Mouse (Mus musculus): Measurements from ENCODE around the gene Gmppb. TPM values are rescaled to one million over a fixed set of nuclear protein-coding genes. Genes with fewer than 3 reads are reported as not detected.

The Gmppb gene
- polyA plus RNA-seq, 1 experiment from 2014 or later, result 19.9 TPM

DNA sequence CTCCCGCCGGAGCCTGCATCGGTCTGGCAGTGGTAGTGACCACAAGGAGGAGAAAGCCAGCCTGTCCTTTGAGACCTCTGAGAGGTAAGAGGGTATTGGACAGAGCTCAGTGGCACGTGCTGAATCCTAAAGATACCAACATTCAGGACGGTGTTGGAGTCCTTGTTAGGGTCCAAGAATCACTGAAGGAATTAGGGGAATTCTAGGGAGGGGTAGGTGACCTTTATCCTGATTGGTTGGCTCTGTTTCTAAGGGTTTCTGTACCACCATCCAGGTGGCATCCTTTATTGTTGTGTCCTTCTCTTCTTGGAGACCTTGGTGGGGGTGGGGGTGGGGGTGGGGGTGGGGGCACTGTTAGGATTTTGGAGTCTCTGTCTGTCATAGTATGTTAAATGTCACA lies 16.9 kb upstream of the Gmppb start:
- H3K4me1 ChIP-seq, result no peaks in the 10 kb centered on the region
- no peak overlapping the region for H3K4me2 ChIP-seq (replicated peaks)
- 90% methylated on average over 5 of the region's 5 CpGs for WGBS
- H3K4me3 ChIP-seq, result no peak overlapping the region
- no peak overlapping the region for H3K9ac ChIP-seq (replicated peaks)
- ATAC-seq (replicated peaks), result no peak
- no peak overlapping the region for H3K27ac ChIP-seq (replicated peaks)
- no peaks in the 10 kb centered on the region for H3K27me3 ChIP-seq
- peaks cover 53% of the 10 kb centered on the region for H3K36me3 ChIP-seq
- no peaks in the 10 kb centered on the region for H3K9me3 ChIP-seq

DNA sequence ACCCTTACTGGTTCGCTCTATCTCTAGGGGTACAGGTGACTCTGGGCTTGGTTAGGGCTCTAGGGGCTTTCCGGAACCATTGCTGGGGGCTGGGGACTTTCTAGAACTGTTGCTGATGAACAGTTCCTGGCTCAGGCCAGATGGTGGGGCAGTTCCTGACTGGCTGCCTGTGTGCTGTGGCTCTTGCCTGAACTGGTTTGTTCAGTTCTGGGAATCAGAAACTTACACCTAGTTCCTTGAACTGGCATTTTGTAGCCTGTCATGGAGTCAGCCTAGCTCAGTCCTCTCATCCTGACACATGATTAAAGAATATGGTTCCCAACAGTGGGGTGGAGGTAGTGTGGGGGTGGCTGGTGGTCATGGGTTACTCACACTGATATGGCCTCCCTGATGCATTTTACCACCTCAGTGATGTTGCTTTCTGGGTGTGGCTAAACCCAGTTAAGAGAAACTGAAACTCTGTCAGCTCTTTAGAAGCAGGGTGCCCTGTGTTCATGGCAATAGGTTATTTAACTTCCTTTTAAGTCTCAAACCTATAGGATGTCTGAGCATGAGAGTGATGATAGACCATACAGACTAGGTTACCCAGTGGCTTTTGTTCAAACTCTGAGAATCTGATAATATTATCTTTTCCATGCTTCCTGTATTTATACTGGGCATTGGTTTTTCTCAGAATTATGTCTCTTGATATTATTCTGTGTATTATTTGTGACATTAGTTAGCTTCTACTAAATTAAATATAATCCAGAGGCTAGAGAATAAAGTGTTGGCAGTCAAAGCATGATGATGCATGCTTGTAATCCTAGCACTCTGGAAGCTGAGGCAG lies 13.5 kb upstream of the Gmppb start:
- Histone ChIP-seq H3K36me3 (peaks cover 49% of the 10 kb centered on the region), H3K27me3 (no peaks in the 10 kb centered on the region), H3K4me1 (no peaks in the 10 kb centered on the region), H3K27ac (replicated peaks) (no peak overlapping the region), H3K9ac (replicated peaks) (no peak overlapping the region), H3K4me3 (no peak overlapping the region), H3K9me3 (no peaks in the 10 kb centered on the region), H3K4me2 (replicated peaks) (no peak overlapping the region)
- WGBS, result 95% methylated on average over 2 of the region's 2 CpGs
- no peak for ATAC-seq (replicated peaks)

DNA sequence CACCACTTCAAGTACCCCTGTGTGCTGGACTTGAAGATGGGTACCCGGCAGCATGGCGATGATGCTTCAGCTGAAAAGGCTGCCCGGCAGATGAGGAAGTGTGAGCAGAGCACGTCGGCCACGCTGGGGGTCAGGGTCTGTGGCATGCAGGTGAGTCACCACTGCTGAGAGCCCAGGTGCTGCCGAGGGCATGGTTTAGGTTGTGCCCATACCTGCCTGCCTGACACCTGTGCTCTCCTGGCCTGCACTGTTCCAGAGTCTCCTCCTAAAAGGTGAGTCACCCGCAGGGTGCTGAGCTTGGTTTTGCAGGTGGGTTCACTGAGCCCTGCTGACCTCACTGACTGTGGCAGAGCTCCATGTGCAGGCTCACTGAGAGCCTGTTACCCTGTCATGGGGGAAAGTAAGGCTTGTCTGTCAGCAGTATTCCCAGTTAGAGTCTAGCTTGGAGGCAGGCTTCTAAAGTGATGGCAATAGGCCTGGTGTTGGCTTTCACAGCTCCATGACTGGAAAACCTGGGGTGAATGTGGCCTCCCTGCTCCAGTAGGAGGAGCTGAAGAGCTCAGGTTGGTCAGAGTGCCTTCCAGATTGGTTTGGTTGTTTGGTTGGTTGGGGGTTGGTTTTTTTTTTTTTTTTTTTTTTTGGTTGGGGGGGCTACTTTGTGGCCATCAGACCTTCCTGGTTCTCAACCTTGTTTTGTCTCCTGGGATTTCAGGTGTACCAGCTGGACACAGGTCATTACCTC lies 4.1 kb upstream of the Gmppb start:
- Histone ChIP-seq H3K36me3 (peaks cover 60% of the 10 kb centered on the region), H3K4me3 (no peak overlapping the region), H3K4me1 (peaks cover 16% of the 10 kb centered on the region), H3K9me3 (no peaks in the 10 kb centered on the region), H3K27ac (replicated peaks) (no peak overlapping the region), H3K9ac (replicated peaks) (no peak overlapping the region), H3K4me2 (replicated peaks) (no peak overlapping the region), H3K27me3 (no peaks in the 10 kb centered on the region)
- ATAC-seq (replicated peaks), result no peak
- WGBS, result 98% methylated on average over 8 of the region's 8 CpGs

DNA sequence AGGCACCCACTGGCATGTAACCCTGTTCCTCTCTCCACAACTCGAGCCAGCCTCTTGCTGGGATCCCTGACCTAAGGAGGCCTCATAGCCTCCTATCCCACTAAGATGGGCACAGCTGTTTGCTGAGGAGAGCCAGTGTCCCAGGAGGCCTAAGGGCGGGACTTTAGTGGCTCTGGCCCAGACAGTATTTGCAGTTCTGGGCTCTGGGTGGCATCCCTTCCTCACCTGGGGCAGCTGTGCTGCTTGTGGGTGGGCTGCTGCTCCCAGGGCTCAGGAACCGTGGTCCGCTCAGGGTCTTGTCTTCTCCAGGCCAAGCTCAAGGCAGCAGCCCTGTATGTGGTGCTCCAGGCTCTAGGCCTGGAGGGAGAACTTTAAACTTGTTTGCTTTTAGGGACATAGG lies 2.5 kb upstream of the Gmppb start:
- Histone ChIP-seq H3K9me3 (no peaks in the 10 kb centered on the region), H3K36me3 (peaks cover 53% of the 10 kb centered on the region), H3K9ac (replicated peaks) (no peak overlapping the region), H3K4me2 (replicated peaks) (no peak overlapping the region), H3K4me1 (peaks cover 18% of the 10 kb centered on the region), H3K27ac (replicated peaks) (no peak overlapping the region), H3K4me3 (no peak overlapping the region), H3K27me3 (no peaks in the 10 kb centered on the region)
- WGBS, result 86% methylated on average over 4 of the region's 4 CpGs
- no peak for ATAC-seq (replicated peaks)

DNA sequence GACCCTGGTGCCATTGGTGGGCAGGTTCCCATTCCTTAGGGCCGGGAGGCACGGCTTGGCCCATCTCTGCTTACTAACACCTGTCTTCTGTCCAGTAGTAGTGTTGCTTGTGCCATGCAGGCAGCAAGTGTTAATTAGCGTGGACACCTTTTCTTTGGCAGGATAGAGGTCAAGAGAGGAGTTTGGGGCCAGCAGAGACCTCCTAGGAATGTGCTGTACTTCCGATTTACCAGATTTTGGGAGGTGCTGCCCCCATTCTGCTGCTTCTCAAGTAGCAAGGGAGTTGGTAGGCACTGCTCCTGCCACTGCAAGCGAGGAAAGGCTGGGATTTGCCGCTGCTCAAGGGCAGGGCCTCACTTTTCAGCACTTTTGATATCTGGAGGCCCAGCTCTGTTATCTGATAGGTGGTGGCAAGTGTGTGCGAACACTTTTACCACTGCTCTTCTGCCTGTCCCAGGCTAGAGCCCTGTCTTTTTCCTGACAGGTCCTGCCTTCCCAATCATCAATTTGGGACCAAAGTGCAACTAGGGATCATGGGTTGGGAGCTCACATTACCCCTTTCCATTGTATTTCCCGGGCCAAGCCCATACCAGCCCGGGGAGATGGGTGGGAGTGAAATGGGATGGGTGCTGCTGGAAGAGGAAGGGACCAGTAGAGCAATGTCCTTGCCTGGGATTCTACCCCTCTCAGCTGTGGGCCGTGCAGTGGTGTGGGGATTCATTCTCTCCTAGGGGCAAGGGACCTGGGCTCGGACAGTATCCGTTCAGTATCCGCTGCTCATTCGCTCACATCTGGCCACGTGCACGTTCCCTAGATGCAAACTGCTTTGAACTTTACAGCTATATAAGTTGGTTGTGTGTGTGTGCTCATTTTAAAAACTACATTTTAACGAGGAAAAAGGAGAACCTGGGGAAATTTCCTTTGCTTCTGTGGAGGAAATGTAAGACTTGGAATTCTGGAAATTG lies 1.2 kb upstream of the Gmppb start:
- WGBS, result 45% methylated on average over 17 of the region's 17 CpGs
- no peak for ATAC-seq (replicated peaks)

DNA sequence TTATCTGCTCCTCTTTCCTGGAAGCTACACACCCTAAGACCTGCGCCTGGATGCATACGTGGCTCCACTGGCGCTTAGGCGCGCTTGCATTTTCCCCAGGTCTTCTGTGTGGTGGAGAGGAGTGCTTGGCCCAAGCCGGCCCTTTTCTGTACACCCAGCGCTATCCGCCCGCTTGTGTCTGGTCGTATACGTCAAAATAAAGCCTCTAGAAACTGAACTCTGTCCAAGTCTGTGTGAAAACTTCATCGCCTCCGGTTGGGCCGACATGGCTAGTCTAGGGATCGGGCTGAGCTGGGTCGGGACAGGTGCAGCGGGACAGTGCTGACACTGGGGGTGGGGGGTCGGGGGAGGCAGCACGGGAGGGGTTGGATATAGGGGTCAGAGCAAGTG lies 481 bp upstream of the Gmppb start:
- H3K36me3 ChIP-seq, result peaks cover 37% of the 10 kb centered on the region

More for the DNA sequence above, 1.2 kb upstream of the Gmppb start:
- H3K4me2 ChIP-seq (replicated peaks), result peak overlapping the region; percentile 91
- peak overlapping the region; percentile 59 for H3K27ac ChIP-seq (replicated peaks)
- H3K9me3 ChIP-seq, result no peaks in the 10 kb centered on the region
- H3K4me3 ChIP-seq, result peak overlapping the region; percentile 75
- H3K4me1 ChIP-seq, result peaks cover 24% of the 10 kb centered on the region
- H3K36me3 ChIP-seq, result peaks cover 43% of the 10 kb centered on the region
- H3K27me3 ChIP-seq, result no peaks in the 10 kb centered on the region
- H3K9ac ChIP-seq (replicated peaks), result peak overlapping the region; percentile 62; the same call in 1 of the 2 replicates

DNA sequence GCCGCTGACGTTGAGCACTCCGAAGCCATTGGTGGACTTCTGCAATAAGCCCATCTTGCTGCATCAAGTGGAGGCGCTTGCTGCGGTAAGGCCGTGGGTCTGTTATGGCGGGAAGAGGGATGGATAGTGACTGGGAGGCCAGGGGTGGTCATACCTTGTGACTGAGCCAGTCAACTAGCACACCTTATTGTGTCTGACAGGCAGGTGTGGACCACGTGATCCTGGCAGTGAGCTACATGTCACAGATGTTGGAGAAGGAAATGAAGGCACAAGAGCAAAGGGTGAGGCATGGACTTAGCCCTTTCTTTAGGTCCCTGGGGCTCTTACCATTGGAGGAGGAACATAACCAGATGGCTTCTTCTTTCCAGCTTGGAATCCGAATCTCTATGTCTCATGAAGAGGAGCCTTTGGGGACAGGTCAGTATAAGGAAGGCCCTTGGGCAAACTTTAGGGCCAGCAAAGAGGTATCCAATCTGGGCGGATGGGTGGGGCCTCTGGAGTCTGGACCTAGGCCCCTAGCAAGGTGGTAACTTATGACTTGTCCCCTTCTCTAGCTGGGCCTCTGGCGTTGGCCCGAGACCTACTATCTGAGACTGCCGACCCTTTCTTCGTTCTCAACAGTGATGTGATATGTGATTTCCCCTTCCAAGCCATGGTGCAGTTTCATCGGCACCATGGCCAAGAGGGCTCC lies 664 bp downstream of the Gmppb start:
- H3K9me3 ChIP-seq, result no peaks in the 10 kb centered on the region
- peaks cover 41% of the 10 kb centered on the region for H3K36me3 ChIP-seq
- 45% methylated on average over 15 of the region's 15 CpGs for WGBS

More for the DNA sequence above, 481 bp upstream of the Gmppb start:
- H3K4me3 ChIP-seq, result peak overlapping the region; percentile 75
- H3K9me3 ChIP-seq, result no peaks in the 10 kb centered on the region
- H3K4me1 ChIP-seq, result peaks cover 29% of the 10 kb centered on the region
- 2% methylated on average over 19 of the region's 19 CpGs for WGBS
- ATAC-seq (replicated peaks), result peak; percentile 47
- peak overlapping the region; percentile 59 for H3K27ac ChIP-seq (replicated peaks)
- H3K27me3 ChIP-seq, result no peaks in the 10 kb centered on the region
- H3K9ac ChIP-seq (replicated peaks), result peak overlapping the region; percentile 62
- peak overlapping the region; percentile 91 for H3K4me2 ChIP-seq (replicated peaks)

DNA sequence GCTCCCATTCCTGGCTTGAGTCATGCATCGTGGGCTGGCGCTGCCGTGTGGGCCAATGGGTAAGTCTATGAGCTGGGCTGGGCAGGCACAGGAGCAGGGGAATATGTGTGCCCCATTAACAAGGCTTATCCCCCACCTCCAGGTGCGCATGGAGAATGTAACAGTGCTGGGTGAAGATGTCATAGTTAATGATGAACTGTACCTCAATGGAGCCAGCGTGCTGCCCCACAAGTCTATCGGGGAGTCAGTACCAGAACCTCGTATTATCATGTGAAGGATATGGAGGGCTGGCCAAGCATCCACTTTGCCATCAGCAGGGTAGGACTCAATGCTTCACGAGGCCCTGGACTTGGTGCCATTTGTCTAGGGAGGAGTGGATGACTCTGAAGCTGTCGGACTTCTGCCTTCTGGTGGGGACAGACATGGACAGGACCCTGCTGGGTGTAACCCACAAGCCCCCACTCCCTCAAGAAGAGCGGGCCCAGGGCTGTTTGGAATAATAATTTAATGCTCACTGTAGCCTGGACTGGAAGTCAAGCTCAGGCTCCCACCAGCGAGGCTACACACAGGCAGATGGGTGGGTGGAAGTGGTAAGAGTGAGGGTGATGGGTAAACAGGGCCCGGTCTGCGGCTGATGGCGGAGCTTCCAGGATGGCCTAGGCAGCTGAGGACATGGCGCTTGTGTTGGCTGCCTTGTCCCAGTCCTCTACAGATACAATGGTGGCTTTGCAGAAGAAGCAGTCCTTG lies 2.3 kb downstream of the Gmppb start:
- peaks cover 29% of the 10 kb centered on the region for H3K4me1 ChIP-seq
- no peaks in the 10 kb centered on the region for H3K9me3 ChIP-seq
- peaks cover 33% of the 10 kb centered on the region for H3K36me3 ChIP-seq
- H3K27ac ChIP-seq (replicated peaks), result no peak overlapping the region
- no peaks in the 10 kb centered on the region for H3K27me3 ChIP-seq
- no peak overlapping the region for H3K9ac ChIP-seq (replicated peaks)
- ATAC-seq (replicated peaks), result no peak
- 95% methylated on average over 15 of the region's 15 CpGs for WGBS
- no peak overlapping the region for H3K4me3 ChIP-seq
- no peak overlapping the region for H3K4me2 ChIP-seq (replicated peaks)

More for the DNA sequence above, 664 bp downstream of the Gmppb start:
- peak overlapping the region; percentile 75 for H3K4me3 ChIP-seq
- peaks cover 29% of the 10 kb centered on the region for H3K4me1 ChIP-seq
- peak overlapping the region; percentile 91 for H3K4me2 ChIP-seq (replicated peaks)
- ATAC-seq (replicated peaks), result peak; percentile 9
- peak overlapping the region; percentile 62 for H3K9ac ChIP-seq (replicated peaks)
- peak overlapping the region; percentile 67 for H3K27ac ChIP-seq (replicated peaks)
- no peaks in the 10 kb centered on the region for H3K27me3 ChIP-seq

DNA sequence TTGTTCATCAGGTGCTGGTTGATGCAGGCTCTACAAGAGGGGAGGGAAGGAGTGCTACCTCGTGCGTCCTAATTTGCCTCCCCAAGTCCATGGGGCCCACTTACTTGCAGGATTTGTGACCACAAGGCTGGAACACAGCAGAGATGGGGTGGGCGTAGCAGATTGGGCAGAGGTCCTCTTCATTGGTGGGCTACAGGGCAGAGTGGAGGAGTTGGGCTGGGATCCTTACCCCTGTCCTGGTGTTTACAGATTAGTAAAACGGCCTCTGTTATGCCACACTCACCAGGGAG lies 2.8 kb downstream of the Gmppb start:
- no peak overlapping the region for H3K4me3 ChIP-seq
- H3K27me3 ChIP-seq, result no peaks in the 10 kb centered on the region
- no peak overlapping the region for H3K27ac ChIP-seq (replicated peaks)
- H3K9ac ChIP-seq (replicated peaks), result no peak overlapping the region
- 83% methylated on average over 4 of the region's 4 CpGs for WGBS
- no peaks in the 10 kb centered on the region for H3K9me3 ChIP-seq
- H3K4me2 ChIP-seq (replicated peaks), result no peak overlapping the region
- peaks cover 29% of the 10 kb centered on the region for H3K4me1 ChIP-seq
- ATAC-seq (replicated peaks), result no peak
- peaks cover 27% of the 10 kb centered on the region for H3K36me3 ChIP-seq

DNA sequence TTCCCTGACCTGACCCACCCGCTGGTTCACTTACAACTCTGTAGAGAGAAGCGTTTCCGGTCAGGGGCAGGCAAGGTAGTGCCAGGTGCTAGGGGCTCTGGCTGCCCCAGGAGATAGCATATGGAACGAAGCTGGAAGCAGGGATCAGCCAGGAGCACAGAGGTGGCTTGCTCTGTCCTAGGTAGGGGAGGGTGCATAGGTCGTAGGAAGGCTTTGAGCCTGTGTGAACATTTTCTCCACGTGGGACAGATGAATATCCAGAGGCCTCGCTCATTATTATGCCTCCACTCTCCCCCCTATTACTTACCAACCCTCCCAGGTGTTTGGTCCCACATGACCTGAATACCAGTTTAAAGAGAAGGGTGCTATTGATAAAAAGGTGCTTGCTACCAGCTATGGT lies 3.4 kb downstream of the Gmppb start:
- no peak overlapping the region for H3K4me2 ChIP-seq (replicated peaks)
- H3K4me3 ChIP-seq, result no peak overlapping the region
- 76% methylated on average over 7 of the region's 7 CpGs for WGBS
- H3K9me3 ChIP-seq, result no peaks in the 10 kb centered on the region
- H3K27ac ChIP-seq (replicated peaks), result no peak overlapping the region
- H3K4me1 ChIP-seq, result peaks cover 29% of the 10 kb centered on the region
- no peaks in the 10 kb centered on the region for H3K27me3 ChIP-seq
- H3K9ac ChIP-seq (replicated peaks), result no peak overlapping the region
- ATAC-seq (replicated peaks), result no peak
- peaks cover 25% of the 10 kb centered on the region for H3K36me3 ChIP-seq
